Mouse (Mus musculus) limb, embryonic 14.5 days (tissue): ENCODE data around the gene Optn. TPM values are rescaled to one million over a fixed set of nuclear protein-coding genes. Genes with fewer than 3 reads are reported as not detected.

ENCODE experiments used
- ATAC-seq: fragments of 200-750 bp; cut with Nextera tagmentation; 2 replicates; pipeline ENCODE4 v1.8.0; 2017; ENCODE audit warnings: low read depth, moderate number of reproducible peaks, moderate TSS enrichment; ENCODE audit not compliant: low FRiP score
- DNase-seq: peaks from one replicate; pipeline ENCODE4 v3.0.0-alpha.2; 2015; ENCODE audit warnings: low spot score
- H3K27ac ChIP-seq: fragments of 300-500 bp; sonication (generic); replicated peaks from 2 replicates; pipeline ENCODE4 v1.5.1; 2014; ENCODE audit warnings: low read depth, mild to moderate bottlenecking, low read length, moderate library complexity, mixed read lengths
- H3K27me3 ChIP-seq: fragments of 300-500 bp; sonication (generic); 2 replicates; pipeline ENCODE4 v1.6.1; 2014; ENCODE audit warnings: low read length, mixed read lengths; ENCODE audit not compliant: control insufficient read depth, insufficient read depth
- H3K36me3 ChIP-seq: fragments of 300-500 bp; sonication (generic); 2 replicates; pipeline ENCODE4 v1.6.1; 2014; ENCODE audit warnings: mild to moderate bottlenecking, low read length, moderate library complexity, mixed read lengths; ENCODE audit not compliant: control insufficient read depth, insufficient read depth
- H3K4me1 ChIP-seq: fragments of 300-500 bp; sonication (generic); 2 replicates; pipeline ENCODE4 v1.6.1; 2014; ENCODE audit warnings: antibody characterized with exemption, low read length, mixed read lengths; ENCODE audit not compliant: control insufficient read depth, insufficient read depth
- H3K4me2 ChIP-seq: fragments of 300-500 bp; sonication (generic); replicated peaks from 2 replicates; pipeline ENCODE4 v1.6.1; 2014; ENCODE audit warnings: low read depth, mild to moderate bottlenecking, low read length, moderate library complexity; ENCODE audit not compliant: severe bottlenecking
- H3K4me3 ChIP-seq: fragments of 300-500 bp; sonication (generic); replicated peaks from 2 replicates; pipeline ENCODE4 v1.5.1; 2014; ENCODE audit warnings: low read length
- H3K9ac ChIP-seq: fragments of 300-500 bp; sonication (generic); 2 replicates; pipeline ENCODE4 v1.6.1; 2014; ENCODE audit warnings: mild to moderate bottlenecking, low read depth, low read length, moderate library complexity; ENCODE audit not compliant: severe bottlenecking
- H3K9me3 ChIP-seq: fragments of 300-500 bp; sonication (generic); 2 replicates; pipeline ENCODE4 v1.6.1; 2016; ENCODE audit warnings: low read length; ENCODE audit not compliant: control insufficient read depth
- POLR2A ChIP-seq: fragments of 200-500 bp; IDR thresholded peaks from 2 replicates; pipeline ENCODE4 v1.8.0; 2012; ENCODE audit warnings: inconsistent platforms, mild to moderate bottlenecking, moderate library complexity, borderline replicate concordance; ENCODE audit not compliant: insufficient read depth, insufficient read length; ENCODE audit errors: extremely low read depth
- WGBS: fragments of 180-500 bp; shearing (Covaris S2); extraction: QIAGEN DNeasy Blood & Tissue Kit; methylation state at CpG from one replicate; pipeline ENCODE4 v1.1.7; 2014; 5-methylcytosine and 5-hydroxymethylcytosine counted together
- polyA plus RNA-seq, 2 experiments: library from polyadenylated mRNA; depleted of rRNA in 1 of 2; stranded (reverse) in 1 of 2; unstranded in 1 of 2; fragments of >200 nt; fragmentation: Nextera tagmentation in 1 of 2; extraction: Ambion mirVana in 1 of 2; gene quantifications; 2 replicates each; pipeline versions ENCODE4 v1.2.1 to v1.2.3; 2012 to 2014

The Optn gene
- polyA plus RNA-seq, 2 experiments: 3.0 to 5.0 TPM

DNA sequence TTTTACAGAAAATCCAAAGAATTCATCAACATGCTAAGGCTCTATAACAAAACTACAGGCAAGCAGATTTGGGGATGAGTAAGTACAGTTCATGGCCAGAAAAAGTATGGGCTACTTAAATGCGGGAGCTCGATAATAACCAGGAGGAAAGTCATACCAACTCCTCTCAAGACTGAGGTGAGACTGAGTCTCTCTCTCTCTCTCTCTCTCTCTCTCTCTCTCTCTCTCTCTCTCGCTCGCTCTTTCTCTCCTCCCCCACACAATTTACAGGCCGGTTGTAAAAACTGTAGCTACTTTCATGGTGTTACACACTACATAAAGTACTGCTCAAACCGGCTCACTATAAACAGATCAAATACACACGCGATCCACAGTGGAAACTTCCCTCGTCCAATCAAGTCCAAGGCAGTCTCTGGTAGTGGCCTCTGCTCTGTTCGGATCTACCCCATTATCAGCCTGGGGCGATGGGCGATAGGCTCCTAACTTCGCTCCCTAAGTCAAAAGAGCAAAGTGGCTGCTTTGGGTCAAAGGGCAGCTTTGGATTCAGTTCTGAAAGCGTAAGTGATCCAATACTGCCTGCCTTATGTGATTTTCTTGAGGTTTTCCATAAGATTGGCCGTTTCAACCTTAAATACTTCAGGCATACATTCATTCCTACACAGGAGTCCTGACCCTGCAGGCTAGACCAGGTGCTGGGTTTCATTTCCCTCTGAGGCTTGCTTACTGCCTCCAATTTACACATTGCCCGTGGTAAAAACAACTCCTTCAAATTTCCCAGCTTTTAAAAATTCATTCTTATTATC is 1.2 kb downstream of the Optn start:
- no peak for DNase-seq
- TF ChIP-seq POLR2A: no peak
- Histone ChIP-seq H3K27ac (no peak overlapping the region), H3K9ac (peak overlapping the region; percentile 57; the same call in 1 of the 2 replicates), H3K4me3 (peak overlapping the region; percentile 67), H3K9me3 (no peaks in the 10 kb centered on the region), H3K4me2 (peak overlapping the region; percentile 96), H3K4me1 (peaks cover 8% of the 10 kb centered on the region; the same call in 1 of the 2 replicates), H3K27me3 (no peaks in the 10 kb centered on the region), H3K36me3 (no peaks in the 10 kb centered on the region)
- 20% methylated on average over 16 of the region's 16 CpGs for WGBS
- no peak for ATAC-seq

GRCm38 (mm10) chr2:5061133-5061708 is 2.6 kb downstream of the Optn start:
- no peak overlapping the region for H3K9ac ChIP-seq
- no peaks in the 10 kb centered on the region for H3K36me3 ChIP-seq
- no peaks in the 10 kb centered on the region for H3K9me3 ChIP-seq
- ATAC-seq (no peak), DNase-seq (no peak)
- no peak overlapping the region for H3K4me2 ChIP-seq
- no peak overlapping the region for H3K4me3 ChIP-seq
- H3K27ac ChIP-seq: no peak overlapping the region
- H3K4me1 ChIP-seq: peaks cover 8% of the 10 kb centered on the region; the same call in 1 of the 2 replicates
- H3K27me3 ChIP-seq: no peaks in the 10 kb centered on the region
- 72% methylated on average over 8 of the region's 8 CpGs for WGBS
- no peak for TF ChIP-seq POLR2A

DNA sequence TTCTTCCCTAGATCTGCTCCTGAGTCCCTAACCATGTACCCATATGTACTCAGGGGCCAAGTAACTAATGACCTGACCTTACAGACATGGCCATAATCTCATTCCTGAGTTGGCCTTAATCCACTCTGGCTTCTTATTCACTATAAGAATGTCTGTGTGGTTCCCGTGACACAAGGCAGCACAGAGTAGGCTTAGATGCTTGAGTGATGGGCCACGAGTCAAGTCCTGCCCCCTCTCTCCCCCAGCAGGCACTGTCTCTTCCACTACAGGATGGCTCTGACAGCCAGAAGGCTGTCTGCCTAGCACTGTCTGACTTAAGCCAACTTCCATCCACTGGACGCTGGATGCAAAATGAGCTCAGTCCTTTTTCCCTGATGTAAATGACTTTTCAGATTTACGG is 3.9 kb downstream of the Optn start:
- WGBS: 82% methylated on average over 4 of the region's 4 CpGs
- Histone ChIP-seq H3K27me3 (no peaks in the 10 kb centered on the region), H3K36me3 (no peaks in the 10 kb centered on the region), H3K9me3 (no peaks in the 10 kb centered on the region), H3K4me2 (no peak overlapping the region), H3K9ac (no peak overlapping the region), H3K27ac (no peak overlapping the region), H3K4me1 (peaks cover 8% of the 10 kb centered on the region; the same call in 1 of the 2 replicates), H3K4me3 (no peak overlapping the region)
- DNase-seq: no peak
- TF ChIP-seq POLR2A: no peak
- no peak for ATAC-seq

- H3K9ac ChIP-seq: no peak overlapping the region
- peaks cover 8% of the 10 kb centered on the region; the same call in 1 of the 2 replicates for H3K4me1 ChIP-seq
- H3K4me2 ChIP-seq: no peak overlapping the region
- no peaks in the 10 kb centered on the region for H3K27me3 ChIP-seq
- H3K27ac ChIP-seq: no peak overlapping the region
- 85% methylated on average over 5 of the region's 5 CpGs for WGBS
- H3K36me3 ChIP-seq: no peaks in the 10 kb centered on the region
- DNase-seq (no peak), ATAC-seq (no peak)
- no peaks in the 10 kb centered on the region for H3K9me3 ChIP-seq
- no peak for TF ChIP-seq POLR2A
- no peak overlapping the region for H3K4me3 ChIP-seq
Measured at GRCm38 (mm10) chr2:5058436-5058835, 5.4 kb downstream of the Optn start.

DNA sequence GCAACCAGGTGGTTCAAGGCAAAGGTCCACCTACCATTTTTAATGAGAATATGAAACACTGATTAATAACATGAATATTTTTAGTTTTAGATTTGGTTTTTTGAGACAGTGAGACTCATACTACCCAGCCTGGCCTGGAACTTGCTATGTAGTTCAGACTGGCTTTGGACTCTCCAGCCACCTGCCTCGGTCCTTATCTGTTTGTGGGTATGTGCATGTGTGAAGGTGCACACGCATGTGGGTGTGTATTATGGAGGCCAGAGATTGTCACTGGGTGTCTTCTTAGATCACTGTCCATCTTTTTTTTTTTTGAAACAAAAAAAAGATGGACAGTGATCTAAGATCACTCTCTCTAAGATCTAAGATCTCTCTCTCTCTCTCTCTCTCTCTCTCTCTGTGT is 13.3 kb downstream of the Optn start:
- H3K9ac ChIP-seq: no peak overlapping the region
- no peak for TF ChIP-seq POLR2A
- no peaks in the 10 kb centered on the region for H3K36me3 ChIP-seq
- no peaks in the 10 kb centered on the region for H3K27me3 ChIP-seq
- H3K4me2 ChIP-seq: no peak overlapping the region
- WGBS: 87% methylated on average over 2 of the region's 2 CpGs
- no peak overlapping the region for H3K4me3 ChIP-seq
- no peaks in the 10 kb centered on the region for H3K4me1 ChIP-seq
- ATAC-seq: no peak
- DNase-seq: no peak
- H3K9me3 ChIP-seq: no peaks in the 10 kb centered on the region
- no peak overlapping the region for H3K27ac ChIP-seq
